ENCODE assay signal across 25 mouse cellular contexts in the genomic region with DNA sequence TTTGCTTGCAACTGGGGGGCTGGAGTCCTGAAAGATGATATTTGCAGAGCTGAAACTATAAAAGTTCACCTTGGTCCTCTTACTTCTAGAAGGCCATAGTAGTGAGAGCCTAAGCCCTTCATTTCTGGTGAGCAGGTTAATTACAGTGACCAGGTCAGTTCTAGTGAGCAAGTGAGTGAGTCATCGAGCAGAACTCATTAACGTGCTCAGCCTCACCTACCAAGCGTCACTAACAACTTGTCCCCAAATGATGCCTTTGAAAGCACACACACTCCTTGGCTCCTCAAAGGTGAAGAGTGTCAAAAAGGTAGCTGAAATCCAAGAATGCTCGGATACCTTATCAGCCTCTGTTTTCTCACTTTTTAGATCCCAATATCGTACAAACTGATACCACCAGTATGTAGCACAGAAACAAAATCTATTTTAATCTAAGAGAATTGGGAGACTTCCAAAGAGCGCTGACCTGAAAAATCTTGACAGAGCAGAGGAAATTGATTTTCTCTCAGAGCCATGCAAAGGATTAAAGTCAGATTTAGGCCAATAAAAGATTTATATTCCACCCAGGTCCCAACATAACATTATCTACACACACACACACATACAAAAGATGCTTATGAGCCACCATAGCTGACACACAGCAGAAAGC. TPM values are rescaled to one million over a fixed set of nuclear protein-coding genes. Genes with fewer than 3 reads are reported as not detected.
DNase-seq lines count a peak whose midpoint lies in the region; ATAC-seq lines count a peak whose summit lies in the region.
"Had no signal": no experiment of that assay in that cellular context is flagged by ENCODE, and none has a peak within 500 bp of the region (broad histone marks: within the 10 kb centered on the region; RNA-seq: fewer than 3 reads in every experiment).

No protein-coding gene starts in this region.

- peaks cover 11% of the 10 kb centered on the region for H3K27me3 ChIP-seq in kidney, embryonic 15.5 days
- H3K27me3 ChIP-seq in kidney, embryonic 14.5 days (ENCODE audit: control insufficient read depth, insufficient read depth, low read length), result no peaks in the 10 kb centered on the region
- peaks cover 4% of the 10 kb centered on the region; the same call in 1 of the 2 replicates for H3K27me3 ChIP-seq in midbrain, embryonic 15.5 days (replicated peaks)
- peaks cover 17% of the 10 kb centered on the region; the same call in 1 of the 2 replicates for H3K27me3 ChIP-seq in midbrain, embryonic 13.5 days
- H3K27me3 ChIP-seq in hindbrain, embryonic 16.5 days (replicated peaks; ENCODE audit: control insufficient read depth, insufficient read depth, low read length), result no peaks in the 10 kb centered on the region; the same call in 1 of the 2 replicates
- H3K27me3 ChIP-seq: embryonic facial prominence, embryonic 15.5 days; heart, embryonic 15.5 days; hindbrain, embryonic 15.5 days; intestine, embryonic 15.5 days; liver, embryonic 12.5 days had no signal

- no peaks in the 10 kb centered on the region for H3K9me3 ChIP-seq in kidney, embryonic 15.5 days (replicated peaks)
- H3K9me3 ChIP-seq in kidney, embryonic 14.5 days (ENCODE audit: control insufficient read depth, low read length), result no peaks in the 10 kb centered on the region
- H3K9me3 ChIP-seq in midbrain, embryonic 15.5 days, result no peaks in the 10 kb centered on the region
- no peaks in the 10 kb centered on the region for H3K9me3 ChIP-seq in midbrain, embryonic 13.5 days
- H3K9me3 ChIP-seq in hindbrain, embryonic 16.5 days (ENCODE audit: control insufficient read depth, low read length), result no peaks in the 10 kb centered on the region
- H3K9me3 ChIP-seq: embryonic facial prominence, embryonic 15.5 days; heart, embryonic 15.5 days; hindbrain, embryonic 15.5 days; intestine, embryonic 15.5 days; liver, embryonic 12.5 days; midbrain, embryonic 12.5 days; neural tube, embryonic 13.5 days had no signal

- 66% methylated on average over 6 of the region's 6 CpGs for WGBS in kidney, embryonic 15.5 days
- 74% methylated on average over 6 of the region's 6 CpGs for WGBS in kidney, embryonic 14.5 days
- WGBS in midbrain, embryonic 15.5 days, result 58% methylated on average over 6 of the region's 6 CpGs
- 65% methylated on average over 6 of the region's 6 CpGs for WGBS in midbrain, embryonic 13.5 days
- WGBS in hindbrain, embryonic 16.5 days, result 61% methylated on average over 6 of the region's 6 CpGs

- no peaks in the 10 kb centered on the region for H3K4me1 ChIP-seq in kidney, embryonic 15.5 days
- H3K4me1 ChIP-seq in kidney, embryonic 14.5 days (ENCODE audit: control insufficient read depth, insufficient read depth, low read length), result no peaks in the 10 kb centered on the region
- H3K4me1 ChIP-seq in midbrain, embryonic 15.5 days, result no peaks in the 10 kb centered on the region
- peaks cover 8% of the 10 kb centered on the region; the same call in 1 of the 2 replicates for H3K4me1 ChIP-seq in midbrain, embryonic 13.5 days (replicated peaks)
- H3K4me1 ChIP-seq in hindbrain, embryonic 16.5 days (ENCODE audit: control insufficient read depth, insufficient read depth, low read depth, low read length), result no peaks in the 10 kb centered on the region
- H3K4me1 ChIP-seq: embryonic facial prominence, embryonic 15.5 days; heart, embryonic 15.5 days; hindbrain, embryonic 15.5 days; intestine, embryonic 15.5 days; liver, embryonic 12.5 days; midbrain, embryonic 12.5 days had no signal

- H3K36me3 ChIP-seq in kidney, embryonic 15.5 days, result no peaks in the 10 kb centered on the region
- H3K36me3 ChIP-seq in kidney, embryonic 14.5 days (ENCODE audit: control insufficient read depth, insufficient read depth, low read length), result no peaks in the 10 kb centered on the region
- H3K36me3 ChIP-seq in midbrain, embryonic 15.5 days (replicated peaks), result no peaks in the 10 kb centered on the region
- no peaks in the 10 kb centered on the region for H3K36me3 ChIP-seq in midbrain, embryonic 13.5 days
- no peaks in the 10 kb centered on the region for H3K36me3 ChIP-seq in hindbrain, embryonic 16.5 days (ENCODE audit: control insufficient read depth, insufficient read depth, low read length)
- H3K36me3 ChIP-seq: embryonic facial prominence, embryonic 15.5 days; heart, embryonic 15.5 days; hindbrain, embryonic 15.5 days; intestine, embryonic 15.5 days; liver, embryonic 12.5 days; midbrain, embryonic 12.5 days; neural tube, embryonic 13.5 days had no signal

- ATAC-seq in kidney, embryonic 15.5 days (replicated peaks; ENCODE audit: low FRiP score), result peak; percentile 46; the same call in 1 of the 2 replicates
- ATAC-seq in kidney, embryonic 14.5 days (ENCODE audit: low FRiP score, low TSS enrichment), result no peak
- 0 out of 2 replicates have a peak, but pooled peaks have one; percentile 54 for ATAC-seq in midbrain, embryonic 15.5 days (replicated peaks)
- no peak for ATAC-seq in midbrain, embryonic 13.5 days
- ATAC-seq in hindbrain, embryonic 16.5 days, result no peak
- ATAC-seq: activated CD4-positive, CD25-positive, alpha-beta regulatory T cell, adult 4 months; forebrain, embryonic 14.5 days; intestine, embryonic 15.5 days; liver, embryonic 12.5 days had no signal

- H3K4me3 ChIP-seq in kidney, embryonic 15.5 days (replicated peaks), result no peak overlapping the region
- no peak overlapping the region for H3K4me3 ChIP-seq in kidney, embryonic 14.5 days (ENCODE audit: low read length)
- no peak overlapping the region for H3K4me3 ChIP-seq in midbrain, embryonic 15.5 days
- H3K4me3 ChIP-seq in midbrain, embryonic 13.5 days (replicated peaks), result no peak overlapping the region
- no peak overlapping the region for H3K4me3 ChIP-seq in hindbrain, embryonic 16.5 days (ENCODE audit: low read length)
- H3K4me3 ChIP-seq: embryonic facial prominence, embryonic 15.5 days; gastrocnemius, adult 2 months; heart, embryonic 15.5 days; hindbrain, embryonic 15.5 days; intestine, embryonic 15.5 days; left cerebral cortex, adult 2 months; liver, embryonic 12.5 days; midbrain, embryonic 12.5 days; myocyte; neural tube, embryonic 13.5 days had no signal

- H3K27ac ChIP-seq in kidney, embryonic 15.5 days, result no peak overlapping the region
- H3K27ac ChIP-seq in kidney, embryonic 14.5 days (ENCODE audit: low read depth, low read length), result no peak overlapping the region
- no peak overlapping the region for H3K27ac ChIP-seq in midbrain, embryonic 15.5 days
- H3K27ac ChIP-seq in midbrain, embryonic 13.5 days, result no peak overlapping the region
- no peak overlapping the region for H3K27ac ChIP-seq in hindbrain, embryonic 16.5 days (ENCODE audit: low read depth, low read length)
- H3K27ac ChIP-seq: embryonic facial prominence, embryonic 15.5 days; gastrocnemius, adult 2 months; heart, embryonic 15.5 days; hindbrain, embryonic 15.5 days; intestine, embryonic 15.5 days; left cerebral cortex, adult 2 months; liver, embryonic 12.5 days; midbrain, embryonic 12.5 days; neural tube, embryonic 13.5 days; stomach, postnatal 0 days had no signal

- DNase-seq in cerebellum, adult 8-10 months, result peak; percentile 35
- peak; percentile 6 for DNase-seq in retina, postnatal 1 day
- DNase-seq: adrenal gland, adult 8-10 months; gastrocnemius, adult 2 months; lung, adult 18-20 months; lung, postnatal 10 days; thymus, adult 2 months; thymus, postnatal 4 days had no signal

- no peak overlapping the region for H3K9ac ChIP-seq in kidney, embryonic 15.5 days
- no peak overlapping the region for H3K9ac ChIP-seq in kidney, embryonic 14.5 days (ENCODE audit: low read depth, low read length)
- H3K9ac ChIP-seq in midbrain, embryonic 15.5 days, result no peak overlapping the region
- H3K9ac ChIP-seq in midbrain, embryonic 13.5 days (replicated peaks), result no peak overlapping the region
- H3K9ac ChIP-seq in hindbrain, embryonic 16.5 days (ENCODE audit: low read depth, low read length), result no peak overlapping the region
- H3K9ac ChIP-seq: embryonic facial prominence, embryonic 15.5 days; heart, embryonic 15.5 days; hindbrain, embryonic 15.5 days; intestine, embryonic 15.5 days; liver, embryonic 12.5 days; midbrain, embryonic 12.5 days; neural tube, embryonic 13.5 days had no signal

- H3K4me2 ChIP-seq in kidney, embryonic 15.5 days, result no peak overlapping the region
- H3K4me2 ChIP-seq in kidney, embryonic 14.5 days (replicated peaks; ENCODE audit: low read depth, low read length), result no peak overlapping the region
- H3K4me2 ChIP-seq in midbrain, embryonic 15.5 days, result no peak overlapping the region
- H3K4me2 ChIP-seq in midbrain, embryonic 13.5 days (replicated peaks), result no peak overlapping the region
- H3K4me2 ChIP-seq in hindbrain, embryonic 16.5 days (ENCODE audit: low read length), result no peak overlapping the region
- H3K4me2 ChIP-seq: embryonic facial prominence, embryonic 15.5 days; heart, embryonic 15.5 days; hindbrain, embryonic 15.5 days; intestine, embryonic 15.5 days; liver, embryonic 12.5 days; midbrain, embryonic 12.5 days; neural tube, embryonic 13.5 days had no signal

RNA-seq across cellular contexts. Expression of gene Reps2, which starts 53.2 kb away (rescaled TPM):
- polyA plus RNA-seq in kidney, embryonic 15.5 days (2015; fragmentation: Nextera tagmentation; extraction: Ambion mirVana), result 1.5 and 2.0 TPM in 2 replicates
- polyA plus RNA-seq in kidney, embryonic 14.5 days (2014; fragmentation: Nextera tagmentation; extraction: Ambion mirVana), result 1.6 and 2.3 TPM in 2 replicates
- 3.7 and 4.6 TPM in 2 replicates for polyA plus RNA-seq in midbrain, embryonic 15.5 days (2015; fragmentation: Nextera tagmentation; extraction: Ambion mirVana)
- 1.5 and 2.3 TPM in 2 replicates for polyA plus RNA-seq in midbrain, embryonic 13.5 days (2015; fragmentation: Nextera tagmentation; extraction: Ambion mirVana)
- 2.6 and 3.3 TPM in 2 replicates for polyA plus RNA-seq in hindbrain, embryonic 16.5 days (2015; fragmentation: Nextera tagmentation; extraction: Ambion mirVana)
- polyA plus RNA-seq: activated CD4-positive, CD25-positive, alpha-beta regulatory T cell, adult 4 months had no signal

Comparison
In these comparisons a context has a peak if more than half of its experiments do, and no peak if none do; other contexts are left out.
1. ATAC-seq: peak in kidney, embryonic 15.5 days (single experiment) and midbrain, embryonic 15.5 days (single experiment); none in kidney, embryonic 14.5 days (single experiment), midbrain, embryonic 13.5 days (single experiment) and hindbrain, embryonic 16.5 days (single experiment).